Mouse (Mus musculus) neural tube, embryonic 12.5 days (tissue): ENCODE results near the gene Tex29. TPM values are rescaled to one million over a fixed set of nuclear protein-coding genes. Genes with fewer than 3 reads are reported as not detected.

Experiments used
- ATAC-seq: fragments of 200-750 bp; cut with Nextera tagmentation; 2 replicates; pipeline ENCODE4 v1.8.0; 2017; ENCODE audit warnings: low read depth, mild to moderate bottlenecking, moderate TSS enrichment, moderate library complexity; ENCODE audit not compliant: low FRiP score
- H3K27ac ChIP-seq: fragments of 300-500 bp; sonication (generic); 2 replicates; pipeline ENCODE4 v1.5.1; 2016
- H3K27me3 ChIP-seq: fragments of 300-500 bp; sonication (generic); replicated peaks from 2 replicates; pipeline ENCODE4 v1.6.1; 2016; ENCODE audit warnings: mild to moderate bottlenecking
- H3K36me3 ChIP-seq: fragments of 300-500 bp; sonication (generic); 2 replicates; pipeline ENCODE4 v1.6.1; 2016; ENCODE audit warnings: mild to moderate bottlenecking
- H3K4me1 ChIP-seq: fragments of 300-500 bp; sonication (generic); 2 replicates; pipeline ENCODE4 v1.6.1; 2016
- H3K4me2 ChIP-seq: fragments of 300-500 bp; sonication (generic); replicated peaks from 2 replicates; pipeline ENCODE4 v1.6.1; 2016; ENCODE audit warnings: mild to moderate bottlenecking
- H3K4me3 ChIP-seq: fragments of 300-500 bp; sonication (generic); 2 replicates; pipeline ENCODE4 v1.5.1; 2016
- H3K9ac ChIP-seq: fragments of 300-500 bp; sonication (generic); 2 replicates; pipeline ENCODE4 v1.6.1; 2016; ENCODE audit warnings: mild to moderate bottlenecking
- H3K9me3 ChIP-seq: fragments of 300-500 bp; sonication (generic); 2 replicates; pipeline ENCODE4 v1.6.1; 2016; ENCODE audit warnings: mild to moderate bottlenecking
- WGBS: fragments of 180-500 bp; shearing (Covaris S2); methylation state at CpG from one replicate; pipeline ENCODE4 v1.1.7; 2016; 5-methylcytosine and 5-hydroxymethylcytosine counted together
- polyA plus RNA-seq: library from polyadenylated mRNA; unstranded; fragments of >200 nt; fragmentation: Nextera tagmentation; extraction: Ambion mirVana; gene quantifications from 2 replicates; pipeline ENCODE4 v1.2.1, GENCODE M21; 2016

Tex29 gene
- 0.24 TPM in 1 of 2 replicates, not detected in the other for polyA plus RNA-seq

- Histone ChIP-seq H3K36me3 (peaks cover 9% of the 10 kb centered on the region), H3K27me3 (no peaks in the 10 kb centered on the region), H3K9ac (no peak within 1 kb of the TSS), H3K4me1 (peaks cover 17% of the 10 kb centered on the region), H3K4me3 (no peak within 1 kb of the TSS), H3K4me2 (no peak within 1 kb of the TSS), H3K27ac (no peak within 1 kb of the TSS), H3K9me3 (no peaks in the 10 kb centered on the region)
- ATAC-seq = no peak
- 93% methylated on average over 5 of the region's 5 CpGs for WGBS
Measured at GRCm38 (mm10) chr8:11840174-11840573, at the start of gene Tex29. Tex29 (plus strand) TSS chr8:11840474.

- Histone ChIP-seq H3K36me3 (peaks cover 44% of the 10 kb centered on the region), H3K9ac (no peak overlapping the region), H3K4me3 (no peak overlapping the region), H3K27ac (no peak overlapping the region), H3K27me3 (no peaks in the 10 kb centered on the region), H3K9me3 (no peaks in the 10 kb centered on the region), H3K4me1 (peaks cover 6% of the 10 kb centered on the region; the same call in 1 of the 2 replicates), H3K4me2 (no peak overlapping the region)
- ATAC-seq = no peak
Measured at GRCm38 (mm10) chr8:11794956-11795355, 45.3 kb upstream of the Tex29 start.

GRCm38 (mm10) chr8:11797128-11797527 is 43.1 kb upstream of the Tex29 start:
- Histone ChIP-seq H3K4me2 (no peak overlapping the region), H3K4me3 (no peak overlapping the region), H3K9ac (no peak overlapping the region), H3K27me3 (no peaks in the 10 kb centered on the region), H3K36me3 (peaks cover 41% of the 10 kb centered on the region), H3K4me1 (peaks cover 6% of the 10 kb centered on the region; the same call in 1 of the 2 replicates), H3K9me3 (no peaks in the 10 kb centered on the region), H3K27ac (no peak overlapping the region)
- 86% methylated on average over 8 of the region's 8 CpGs for WGBS
- ATAC-seq = no peak

- ATAC-seq = no peak
- peaks cover 40% of the 10 kb centered on the region for H3K36me3 ChIP-seq
Measured at GRCm38 (mm10) chr8:11797729-11798479, 42.4 kb upstream of the Tex29 start.

GRCm38 (mm10) chr8:11798480-11798867 is 41.8 kb upstream of the Tex29 start:
- Histone ChIP-seq H3K4me1 (peaks cover 6% of the 10 kb centered on the region; the same call in 1 of the 2 replicates), H3K36me3 (peaks cover 40% of the 10 kb centered on the region)
- no peak for ATAC-seq

More at GRCm38 (mm10) chr8:11797729-11798479, 42.4 kb upstream of the Tex29 start:
- Histone ChIP-seq H3K9ac (no peak overlapping the region), H3K27ac (no peak overlapping the region), H3K4me3 (no peak overlapping the region), H3K27me3 (no peaks in the 10 kb centered on the region), H3K4me2 (no peak overlapping the region), H3K4me1 (peaks cover 6% of the 10 kb centered on the region; the same call in 1 of the 2 replicates), H3K9me3 (no peaks in the 10 kb centered on the region)
- 78% methylated on average over 14 of the region's 14 CpGs for WGBS

GRCm38 (mm10) chr8:11799098-11799497 is 41.2 kb upstream of the Tex29 start:
- no peak overlapping the region for H3K4me2 ChIP-seq
- H3K36me3 ChIP-seq = peaks cover 46% of the 10 kb centered on the region
- no peak for ATAC-seq
- H3K9me3 ChIP-seq = no peaks in the 10 kb centered on the region
- H3K9ac ChIP-seq = no peak overlapping the region
- no peaks in the 10 kb centered on the region for H3K27me3 ChIP-seq
- H3K4me3 ChIP-seq = no peak overlapping the region
- H3K4me1 ChIP-seq = peaks cover 6% of the 10 kb centered on the region; the same call in 1 of the 2 replicates
- 94% methylated on average over 3 of the region's 3 CpGs for WGBS
- no peak overlapping the region for H3K27ac ChIP-seq

More at GRCm38 (mm10) chr8:11798480-11798867, 41.8 kb upstream of the Tex29 start:
- Histone ChIP-seq H3K4me2 (no peak overlapping the region), H3K27ac (no peak overlapping the region), H3K9ac (no peak overlapping the region), H3K27me3 (no peaks in the 10 kb centered on the region), H3K4me3 (no peak overlapping the region), H3K9me3 (no peaks in the 10 kb centered on the region)
- WGBS = 86% methylated on average over 4 of the region's 4 CpGs

GRCm38 (mm10) chr8:11800481-11800880 is 39.8 kb upstream of the Tex29 start:
- Histone ChIP-seq H3K27ac (no peak overlapping the region), H3K9ac (no peak overlapping the region), H3K9me3 (no peaks in the 10 kb centered on the region), H3K4me2 (no peak overlapping the region), H3K27me3 (no peaks in the 10 kb centered on the region), H3K4me1 (peaks cover 6% of the 10 kb centered on the region; the same call in 1 of the 2 replicates), H3K4me3 (no peak overlapping the region), H3K36me3 (peaks cover 60% of the 10 kb centered on the region)
- ATAC-seq = no peak
- 94% methylated on average over 7 of the region's 7 CpGs for WGBS

GRCm38 (mm10) chr8:11801571-11801970 is 38.7 kb upstream of the Tex29 start:
- Histone ChIP-seq H3K9ac (no peak overlapping the region), H3K4me1 (peaks cover 6% of the 10 kb centered on the region; the same call in 1 of the 2 replicates), H3K27ac (no peak overlapping the region), H3K4me2 (no peak overlapping the region), H3K27me3 (no peaks in the 10 kb centered on the region), H3K4me3 (no peak overlapping the region), H3K36me3 (peaks cover 65% of the 10 kb centered on the region), H3K9me3 (no peaks in the 10 kb centered on the region)
- ATAC-seq = no peak
- WGBS = 67% methylated on average over 8 of the region's 8 CpGs

GRCm38 (mm10) chr8:11804914-11805313 is 35.4 kb upstream of the Tex29 start:
- ATAC-seq = no peak
- Histone ChIP-seq H3K27me3 (no peaks in the 10 kb centered on the region), H3K4me2 (no peak overlapping the region), H3K9ac (no peak overlapping the region), H3K36me3 (peaks cover 90% of the 10 kb centered on the region), H3K9me3 (no peaks in the 10 kb centered on the region), H3K4me1 (no peaks in the 10 kb centered on the region), H3K4me3 (no peak overlapping the region), H3K27ac (no peak overlapping the region)
- WGBS = 97% methylated on average over 4 of the region's 4 CpGs

GRCm38 (mm10) chr8:11806252-11806651 is 34.0 kb upstream of the Tex29 start:
- peaks cover 96% of the 10 kb centered on the region for H3K36me3 ChIP-seq
- no peaks in the 10 kb centered on the region for H3K9me3 ChIP-seq
- H3K9ac ChIP-seq = no peak overlapping the region
- no peak overlapping the region for H3K27ac ChIP-seq
- H3K27me3 ChIP-seq = no peaks in the 10 kb centered on the region
- H3K4me3 ChIP-seq = no peak overlapping the region
- H3K4me1 ChIP-seq = no peaks in the 10 kb centered on the region
- no peak overlapping the region for H3K4me2 ChIP-seq
- ATAC-seq = no peak
- 91% methylated on average over 6 of the region's 6 CpGs for WGBS

- ATAC-seq = no peak
- Histone ChIP-seq H3K9ac (no peak overlapping the region), H3K4me1 (no peaks in the 10 kb centered on the region), H3K36me3 (peaks cover 94% of the 10 kb centered on the region), H3K9me3 (no peaks in the 10 kb centered on the region), H3K27me3 (no peaks in the 10 kb centered on the region), H3K4me2 (no peak overlapping the region), H3K27ac (no peak overlapping the region), H3K4me3 (no peak overlapping the region)
- 90% methylated on average over 3 of the region's 3 CpGs for WGBS
Measured at GRCm38 (mm10) chr8:11807361-11807760, 32.9 kb upstream of the Tex29 start.

GRCm38 (mm10) chr8:11808047-11808446 is 32.2 kb upstream of the Tex29 start:
- Histone ChIP-seq H3K27ac (no peak overlapping the region), H3K4me2 (no peak overlapping the region), H3K9me3 (no peaks in the 10 kb centered on the region), H3K27me3 (no peaks in the 10 kb centered on the region), H3K36me3 (peaks cover 94% of the 10 kb centered on the region), H3K4me3 (no peak overlapping the region), H3K9ac (no peak overlapping the region), H3K4me1 (no peaks in the 10 kb centered on the region)
- ATAC-seq = no peak
- WGBS = 94% methylated on average over 5 of the region's 5 CpGs

- H3K9ac ChIP-seq = no peak overlapping the region
- no peak overlapping the region for H3K27ac ChIP-seq
- no peak overlapping the region for H3K4me2 ChIP-seq
- H3K4me3 ChIP-seq = no peak overlapping the region
- no peaks in the 10 kb centered on the region for H3K27me3 ChIP-seq
- no peaks in the 10 kb centered on the region for H3K9me3 ChIP-seq
- 94% methylated on average over 5 of the region's 5 CpGs for WGBS
- peaks cover 95% of the 10 kb centered on the region for H3K36me3 ChIP-seq
- no peak for ATAC-seq
- no peaks in the 10 kb centered on the region for H3K4me1 ChIP-seq
Measured at GRCm38 (mm10) chr8:11810426-11810825, 29.8 kb upstream of the Tex29 start.
